Mouse (Mus musculus): Measurements from ENCODE around the gene Tmf1.

The Tmf1 gene

DNA sequence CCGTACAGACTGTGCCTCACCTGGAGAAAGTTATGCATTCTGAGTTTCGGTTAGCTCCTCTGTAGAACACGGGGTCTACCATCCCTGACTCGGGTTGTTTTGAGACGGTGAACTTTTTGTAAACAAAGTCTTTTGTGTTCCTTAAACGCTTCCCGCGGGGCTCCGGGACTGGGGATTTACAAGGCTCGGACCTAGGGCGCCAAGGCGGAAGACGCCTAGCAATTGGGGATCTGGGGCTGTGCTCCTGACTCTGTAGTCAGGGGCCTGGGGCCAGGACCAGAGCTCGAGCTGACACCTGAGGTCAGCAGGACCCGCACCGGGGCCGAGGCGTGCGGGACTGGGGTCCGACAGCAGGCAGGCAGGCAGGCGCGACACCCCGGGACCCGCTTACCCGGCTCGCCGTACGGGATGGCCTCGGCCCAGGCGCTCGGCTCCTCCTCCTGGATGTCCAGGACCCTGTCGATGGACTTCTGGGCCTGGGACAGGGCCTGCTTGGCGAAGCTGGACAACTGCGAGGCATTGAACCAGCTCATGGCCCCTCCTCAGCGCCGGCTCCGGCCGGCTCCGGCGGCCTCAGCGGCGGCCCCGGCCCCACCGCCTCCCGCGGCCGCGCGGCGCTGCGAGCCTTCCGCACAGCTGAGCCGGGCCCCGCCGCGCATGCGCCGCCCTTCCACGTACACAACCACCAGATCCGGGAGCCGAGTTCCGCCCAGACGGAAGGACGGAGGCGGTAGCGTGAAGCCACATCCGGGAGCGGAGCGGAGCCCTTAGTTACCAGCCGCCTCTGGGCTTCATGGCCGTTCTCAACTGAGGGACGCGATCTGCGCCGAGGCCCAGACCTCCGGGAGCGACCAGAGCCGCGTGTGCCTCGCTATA is at the start of gene Tmf1:
TSS of gene Tmf1 (minus strand) at position 632 of the 876 bp plus-strand sequence.
- peak; percentile 96 for DNase-seq

DNA sequence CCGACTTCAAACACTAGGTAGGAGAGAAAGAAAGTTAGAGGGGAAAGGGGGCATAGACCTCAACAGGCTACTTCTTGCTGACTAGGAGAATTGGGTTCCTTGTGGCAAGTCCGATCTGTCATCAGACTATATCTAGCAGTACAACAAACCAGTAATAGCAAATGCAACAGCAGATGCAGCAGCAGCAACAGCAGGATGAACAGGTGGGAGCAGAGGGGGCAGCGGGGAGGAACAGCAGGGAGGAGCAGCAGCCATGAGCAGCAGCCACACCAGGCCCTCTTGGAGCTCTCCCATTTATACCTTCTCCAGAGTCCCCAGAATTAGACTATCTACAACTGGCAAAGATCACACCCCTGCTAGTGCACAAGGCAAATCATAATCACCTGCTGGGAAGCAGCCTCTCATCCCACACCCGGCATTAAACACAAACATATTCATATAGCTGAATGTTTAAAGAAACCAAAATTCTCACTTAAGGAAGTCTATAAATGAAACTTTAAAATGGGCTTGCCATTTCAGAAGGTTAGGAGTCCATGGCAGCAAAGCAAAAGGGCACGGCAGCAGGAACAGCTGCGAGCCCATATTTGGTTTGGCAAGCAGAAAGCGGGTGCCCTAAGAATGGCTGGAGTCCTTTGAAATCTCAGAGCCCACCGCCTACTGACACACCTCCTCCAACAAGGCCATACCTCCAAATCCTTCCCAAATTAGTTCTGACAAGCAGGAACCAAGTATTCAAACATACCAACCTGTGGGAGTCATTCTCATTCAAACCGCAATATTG is 48.3 kb upstream of the Tmf1 start:
- DNase-seq = no peak

DNA sequence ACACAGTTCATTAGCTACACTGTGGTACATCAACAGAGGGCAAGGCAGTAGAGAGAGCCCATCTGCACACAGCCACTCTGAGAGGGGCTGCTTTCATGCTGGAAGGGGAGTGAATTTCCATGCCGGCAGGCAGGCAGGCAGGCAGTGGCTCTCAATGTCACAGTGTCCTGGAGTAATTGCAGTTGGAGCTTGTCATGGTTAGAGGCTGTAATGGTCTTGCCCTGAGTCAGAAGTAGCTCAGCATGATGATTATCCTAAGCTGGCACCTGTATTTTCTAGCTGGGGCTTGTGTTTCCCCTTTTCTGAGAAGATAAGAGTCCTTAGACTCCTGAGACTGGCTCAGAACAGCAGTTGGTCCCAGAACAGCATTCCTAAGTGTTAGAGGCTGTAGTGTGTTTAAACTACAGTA is 47.2 kb upstream of the Tmf1 start:
- no peak for DNase-seq

DNA sequence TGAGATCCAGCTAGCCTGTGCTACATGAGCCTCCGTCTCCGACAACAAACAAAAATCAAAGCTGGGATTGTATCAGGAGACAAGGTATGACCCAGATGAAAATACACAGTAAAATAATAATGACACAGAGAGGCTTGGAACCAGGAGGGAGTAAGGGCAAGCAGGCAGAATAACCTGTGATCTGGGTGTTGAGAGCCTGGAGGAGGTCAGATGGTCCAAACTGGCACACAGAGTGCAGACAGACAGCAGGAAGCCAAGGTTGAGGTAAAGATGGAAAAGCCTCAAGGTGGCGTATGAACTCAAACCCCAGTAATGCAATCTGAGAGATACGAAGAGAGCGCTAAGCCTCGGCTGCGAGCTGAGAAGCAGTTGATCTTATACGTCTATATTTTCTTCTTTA is 45.6 kb upstream of the Tmf1 start:
- DNase-seq = no peak

DNA sequence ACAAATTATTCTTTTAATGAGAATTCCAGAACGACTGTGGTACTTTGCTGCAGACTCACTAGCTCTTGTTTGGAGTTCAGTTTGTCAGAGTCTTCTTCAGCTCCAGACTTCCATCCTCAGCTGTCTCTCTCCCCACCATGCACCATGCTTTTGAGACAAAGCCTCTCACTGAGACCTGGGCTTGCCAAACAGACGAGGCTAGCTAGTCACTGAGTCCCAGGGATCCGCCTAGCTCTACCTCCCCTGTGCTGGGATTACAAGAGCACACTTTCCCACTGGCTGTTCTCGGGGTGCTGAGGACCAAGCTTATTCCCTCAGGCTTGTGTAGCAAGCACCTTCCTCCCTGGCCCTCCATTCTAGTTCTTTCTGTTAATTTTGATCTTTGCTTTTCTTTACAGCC is 44.6 kb upstream of the Tmf1 start:
- no peak for DNase-seq

DNA sequence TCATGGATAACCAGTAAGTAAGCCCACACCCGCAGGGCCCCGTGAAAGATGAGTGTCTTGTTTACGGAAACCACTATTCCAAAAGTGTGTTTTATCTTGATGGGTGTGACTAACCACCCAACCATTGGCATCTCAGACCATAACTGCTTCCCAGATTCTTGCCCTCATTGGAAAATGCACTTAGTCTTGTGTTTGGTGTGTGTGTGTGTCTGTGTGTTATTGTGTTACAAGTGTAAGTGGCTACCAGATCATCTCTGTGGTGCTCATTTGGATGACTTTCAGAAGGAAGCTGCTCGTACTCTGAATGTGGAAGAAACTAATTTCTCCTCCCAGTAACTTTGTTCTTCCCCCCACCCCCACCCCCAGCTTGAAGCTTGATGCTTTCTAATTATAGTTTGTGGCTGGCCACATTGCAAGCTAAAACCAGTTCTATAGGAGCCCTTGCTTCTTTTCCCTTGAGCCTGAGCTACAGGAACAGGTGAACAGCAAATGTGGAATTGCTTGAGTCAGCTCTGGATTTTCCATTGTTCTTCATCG is 44.1 kb upstream of the Tmf1 start:
- DNase-seq = no peak

DNA sequence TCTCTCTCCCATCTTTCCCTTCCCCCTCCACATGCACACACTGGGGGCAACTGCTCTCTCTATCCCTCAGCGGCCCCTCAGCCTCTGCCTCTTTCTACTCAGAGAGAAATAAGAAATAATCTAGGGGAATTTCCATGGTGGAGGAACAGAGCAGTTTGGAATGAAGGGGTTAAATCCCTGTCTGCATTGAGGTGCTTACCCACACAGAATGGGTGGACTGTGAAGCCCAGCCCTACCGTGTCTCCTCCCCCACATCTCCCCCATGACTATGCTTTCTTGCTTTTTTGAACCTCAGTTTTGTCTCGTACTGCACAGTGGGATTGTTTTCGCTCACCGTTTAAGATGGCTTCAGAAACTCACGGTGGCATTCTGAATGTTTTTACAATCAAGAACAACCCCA is 43.4 kb upstream of the Tmf1 start:
- no peak for DNase-seq

DNA sequence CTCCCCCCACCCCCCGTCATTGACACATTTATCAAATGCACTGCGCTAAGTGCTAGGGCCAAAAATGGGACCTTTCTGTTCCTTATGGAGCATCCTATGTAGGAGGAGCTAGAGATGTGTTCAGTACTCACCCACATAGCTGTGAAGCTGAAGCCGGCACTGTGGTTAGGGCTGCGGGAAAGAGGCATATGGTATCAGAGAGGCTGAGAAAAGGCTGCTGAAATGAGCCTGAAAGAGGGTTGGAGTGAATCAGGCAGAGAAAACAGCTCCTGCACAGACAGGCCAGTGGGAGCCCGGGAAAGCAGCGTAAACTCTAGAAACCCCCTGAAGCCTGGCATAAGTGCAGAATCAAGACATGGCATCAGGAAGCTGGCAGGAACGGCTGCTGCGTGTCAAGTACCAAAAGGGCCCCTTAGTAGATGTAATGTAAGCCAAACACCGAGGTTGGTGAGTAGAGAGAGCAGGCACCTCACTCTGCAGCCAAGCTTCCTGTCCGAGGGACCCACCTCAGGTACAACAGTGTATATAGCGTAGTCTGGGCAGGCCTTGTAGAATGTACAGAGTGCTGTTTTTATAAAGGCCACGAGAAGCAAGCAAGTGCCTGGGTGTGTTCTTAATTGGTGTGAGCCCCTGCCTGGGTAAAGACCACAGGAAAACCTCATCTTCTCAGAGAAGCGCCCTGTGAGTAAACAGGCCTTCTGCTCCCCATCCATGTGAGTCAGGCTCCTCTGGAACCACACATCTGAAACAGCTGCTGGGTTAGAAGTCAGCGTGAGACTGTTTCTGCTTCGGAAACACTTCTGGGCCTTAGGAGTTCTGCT is 42.5 kb upstream of the Tmf1 start:
- no peak for DNase-seq

DNA sequence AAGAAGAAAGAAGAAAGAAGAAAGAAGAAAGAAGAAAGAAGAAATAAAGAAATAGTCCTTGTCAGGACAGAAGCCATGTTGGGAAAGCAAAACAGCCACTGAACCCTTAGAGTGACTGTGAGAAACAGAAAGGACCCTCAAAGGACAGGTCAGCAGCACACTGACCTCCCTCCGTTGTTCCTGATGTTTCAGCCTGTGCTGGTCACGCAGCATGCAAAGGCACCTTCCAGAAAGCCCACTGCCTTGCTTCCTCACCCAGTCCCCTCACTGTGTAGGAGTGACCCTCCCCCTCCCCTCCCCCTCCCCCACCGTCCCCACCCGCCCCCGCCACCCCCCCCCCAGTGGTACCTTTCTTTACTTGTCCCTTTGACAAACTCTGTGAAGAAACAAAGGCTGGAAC is 41.8 kb upstream of the Tmf1 start:
- no peak for DNase-seq

DNA sequence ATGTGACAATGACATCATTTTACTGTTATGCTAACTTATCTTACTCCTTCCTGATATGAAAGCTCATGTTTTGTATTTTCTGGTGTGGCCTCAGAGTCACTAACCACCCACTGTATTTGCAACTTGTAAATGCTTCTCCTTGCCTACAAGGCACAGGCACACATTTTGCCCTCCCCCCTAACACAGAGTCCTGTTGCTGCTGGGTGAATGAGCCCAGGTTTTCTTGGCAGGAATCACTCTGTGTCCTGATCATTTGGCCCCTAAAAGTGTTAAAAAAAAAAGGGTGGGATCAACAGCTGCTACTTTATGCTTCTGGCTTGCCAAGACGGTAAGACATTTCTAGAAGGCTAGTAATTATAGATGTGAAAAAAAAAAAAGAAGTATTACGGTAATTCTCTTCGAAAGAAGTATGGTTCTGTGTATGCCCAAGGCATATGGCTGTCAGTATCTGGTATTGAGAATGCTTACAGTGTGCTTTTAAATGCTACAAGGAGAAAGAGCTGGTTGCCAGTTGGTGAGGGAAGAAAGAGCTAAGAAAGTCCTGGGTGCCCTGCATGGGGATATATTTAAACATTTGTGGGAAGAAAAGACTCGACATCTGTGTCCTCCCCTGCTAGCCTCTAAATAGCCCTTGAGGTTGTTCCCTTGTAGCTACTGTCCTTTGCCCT is 37.4 kb upstream of the Tmf1 start:
- no peak for DNase-seq

DNA sequence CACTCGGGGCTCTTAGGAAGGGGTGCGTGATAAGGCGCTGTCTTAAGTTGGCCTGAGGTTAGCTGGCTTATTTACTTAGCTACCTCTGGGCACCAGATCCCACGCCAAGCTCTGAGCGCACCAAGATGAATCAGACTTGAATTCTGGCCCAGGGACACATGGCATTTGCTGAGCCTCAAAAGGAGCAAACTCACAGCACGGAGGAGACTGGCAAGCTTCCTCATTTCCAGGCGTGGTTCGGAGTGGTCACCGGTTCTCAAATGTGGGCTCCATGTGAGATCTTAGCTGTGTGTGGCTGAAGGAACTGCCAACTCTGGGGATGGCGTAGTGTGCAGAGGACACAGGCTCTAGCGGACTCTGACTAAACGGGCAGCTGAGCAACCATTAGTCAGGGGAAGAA is 33.1 kb upstream of the Tmf1 start:
- DNase-seq = no peak

DNA sequence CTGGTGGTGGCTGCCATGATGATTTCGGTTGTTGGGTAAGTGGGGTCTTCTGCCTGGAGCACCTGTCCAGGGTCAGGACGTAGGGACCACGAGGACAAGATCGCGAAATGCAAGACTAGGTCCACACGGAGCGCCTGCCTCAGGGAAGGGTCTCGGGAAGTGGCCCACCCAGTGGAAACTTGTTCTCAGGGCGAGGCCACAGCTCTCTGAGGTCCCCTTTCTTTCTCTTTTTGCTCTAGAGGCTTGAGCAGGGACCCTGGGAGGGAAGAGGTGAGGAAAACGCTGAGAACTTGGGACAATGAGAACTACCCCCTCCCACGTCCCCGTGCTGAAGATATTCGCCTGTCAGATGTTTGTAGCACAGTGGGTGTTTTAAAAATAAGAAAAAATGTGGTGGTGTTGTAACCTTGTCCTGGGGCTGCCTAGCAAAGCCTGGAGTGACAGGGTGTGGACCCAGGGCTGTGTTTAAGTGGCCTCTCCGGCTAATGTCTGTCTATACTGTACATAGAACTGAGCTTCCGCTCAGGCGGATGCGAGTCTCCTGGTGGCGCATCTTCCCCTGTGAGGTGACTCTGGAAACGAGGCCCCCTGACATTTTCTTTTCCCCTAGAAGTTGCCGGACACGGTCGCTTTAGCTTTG is 32.2 kb upstream of the Tmf1 start:
- DNase-seq = no peak

DNA sequence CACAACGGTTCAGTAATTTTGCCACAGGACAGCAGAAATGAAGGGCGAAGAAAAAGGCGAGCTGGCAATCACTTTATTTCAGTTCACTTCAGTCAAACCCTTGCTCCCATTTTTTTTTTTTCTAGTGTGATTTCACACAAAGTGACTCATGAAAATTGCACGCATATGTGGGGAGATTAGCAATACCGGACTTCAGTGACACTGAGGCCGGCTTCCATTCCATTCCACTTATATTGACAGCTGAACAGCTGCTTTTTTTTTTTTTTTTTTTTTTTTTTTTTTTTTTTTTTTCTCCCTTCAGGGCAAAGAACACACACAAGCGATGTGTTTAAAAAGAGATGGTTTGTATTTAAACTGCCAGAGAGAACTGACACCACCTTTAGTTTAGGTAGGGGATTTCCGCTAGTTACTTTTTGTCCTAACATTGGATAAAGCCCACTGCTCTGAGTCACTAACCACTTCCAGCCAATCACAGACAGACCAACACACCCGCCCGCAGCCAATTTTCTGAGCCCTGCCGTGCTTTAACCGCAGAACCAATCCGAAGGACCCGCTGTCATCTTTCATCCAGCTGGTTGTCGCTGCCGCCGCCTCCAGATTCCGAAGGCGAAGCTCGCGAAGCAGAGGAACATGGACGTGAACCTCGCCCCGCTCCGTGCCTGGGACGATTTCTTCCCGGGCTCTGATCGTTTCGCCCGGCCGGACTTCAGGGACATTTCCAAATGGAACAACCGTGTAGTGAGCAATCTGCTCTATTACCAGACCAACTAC is 31.5 kb upstream of the Tmf1 start, which contains the start of gene Arl6ip5:
TSS of gene Arl6ip5 (plus strand) at position 499 of the 771 bp plus-strand sequence.
- DNase-seq = peak; percentile 94

DNA sequence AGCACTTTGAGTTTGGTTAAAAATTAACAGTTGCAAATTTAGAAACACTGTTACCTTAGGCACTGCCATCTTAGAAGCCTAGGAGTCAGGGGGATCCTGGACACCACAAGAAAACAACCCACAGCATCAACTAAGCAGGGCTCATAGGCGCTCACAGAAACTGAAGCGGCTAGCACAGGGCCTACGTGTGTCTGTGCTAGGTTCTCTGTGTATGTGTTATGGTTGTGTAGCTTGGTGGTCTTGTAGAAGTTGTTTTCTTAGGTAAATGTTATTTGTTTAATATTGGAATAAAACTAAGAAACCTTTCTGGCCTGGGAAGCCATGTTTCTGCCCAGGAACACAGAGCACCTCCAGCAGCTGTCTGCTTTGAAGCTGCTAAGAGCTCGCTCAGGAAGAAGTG is 30.8 kb upstream of the Tmf1 start:
- no peak for DNase-seq

DNA sequence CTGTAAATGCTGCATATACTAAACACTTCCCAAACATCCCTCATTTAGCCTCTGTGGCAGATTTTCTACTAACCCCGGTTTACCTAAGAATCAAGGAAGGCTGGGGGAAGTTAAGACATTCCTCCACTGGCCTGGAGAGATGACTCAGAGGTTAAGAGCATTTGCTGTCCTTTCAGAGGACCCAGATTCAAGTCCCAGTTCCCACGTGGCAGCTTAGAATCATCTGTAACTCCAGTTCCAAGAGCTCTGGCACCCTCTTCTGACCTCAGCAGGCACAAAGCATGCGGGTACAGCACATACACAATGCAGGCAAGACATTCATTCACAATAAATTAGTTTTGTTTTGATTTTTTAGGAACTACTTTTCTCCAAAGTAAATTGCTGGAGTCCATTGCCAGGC is 30.3 kb upstream of the Tmf1 start:
- DNase-seq = no peak

DNA sequence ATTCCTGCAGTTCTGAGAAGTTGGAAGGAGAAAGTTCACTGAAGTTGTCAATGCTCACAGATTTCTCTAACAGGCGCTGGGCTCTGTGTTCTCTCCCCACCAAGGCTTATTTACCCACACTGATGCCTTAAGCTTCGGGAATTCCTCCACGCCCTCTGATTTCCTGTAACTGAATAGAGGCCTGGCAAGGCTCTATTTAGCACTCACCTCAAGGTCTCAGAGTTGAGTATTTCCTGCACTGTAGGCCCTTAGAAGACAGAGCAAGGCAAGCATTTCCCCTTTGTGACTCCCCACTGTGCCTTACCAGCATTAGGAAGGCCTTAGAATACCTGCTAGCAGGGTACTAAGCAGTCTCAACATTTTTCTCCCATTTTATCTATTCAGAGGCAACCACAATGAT is 29.5 kb upstream of the Tmf1 start:
- DNase-seq = no peak

DNA sequence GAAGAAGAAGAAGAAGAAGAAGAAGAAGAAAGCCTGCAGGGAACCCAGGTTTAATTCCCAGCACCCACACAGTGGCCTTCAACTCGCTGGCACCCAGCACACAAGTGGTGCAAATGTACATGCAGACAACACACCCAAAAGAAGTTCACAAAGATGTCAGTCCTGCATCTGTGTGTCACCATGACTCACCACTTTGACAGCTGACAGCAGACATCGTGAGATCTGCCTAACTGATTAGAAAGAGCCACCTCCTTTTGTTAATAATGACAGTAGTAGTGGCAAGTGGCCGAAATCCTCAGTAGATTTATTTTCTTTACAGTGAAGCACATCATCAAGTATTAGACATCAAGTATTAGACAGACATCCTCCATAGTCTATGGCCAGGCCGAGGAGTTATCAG is 28.2 kb upstream of the Tmf1 start:
- DNase-seq = no peak

DNA sequence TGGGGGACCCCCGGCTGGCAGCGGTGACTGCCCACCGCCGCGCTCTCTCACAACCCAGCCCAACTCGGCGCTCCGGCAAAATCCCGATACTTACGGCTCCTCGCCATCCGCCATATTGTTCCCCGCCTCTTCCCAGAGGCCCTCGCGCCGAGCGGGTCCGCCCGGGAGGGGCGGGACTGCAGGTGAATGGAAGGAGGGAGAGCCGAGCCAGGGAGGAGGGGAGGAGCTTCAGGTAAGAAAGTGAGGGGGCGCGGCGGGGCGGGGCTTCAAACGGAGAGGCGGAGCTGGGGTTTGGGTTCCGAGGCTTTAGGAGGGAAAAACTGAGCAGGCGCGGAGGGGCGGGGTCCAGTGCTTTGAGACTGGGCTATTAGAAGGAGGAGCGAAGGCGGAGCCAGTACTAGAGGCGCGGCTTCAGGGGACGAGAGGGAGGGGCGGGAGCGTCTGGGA is 26.5 kb upstream of the Tmf1 start, which contains the start of gene Uba3:
TSS of gene Uba3 (minus strand) at position 209 of the 447 bp plus-strand sequence.
- DNase-seq = peak; percentile 99

DNA sequence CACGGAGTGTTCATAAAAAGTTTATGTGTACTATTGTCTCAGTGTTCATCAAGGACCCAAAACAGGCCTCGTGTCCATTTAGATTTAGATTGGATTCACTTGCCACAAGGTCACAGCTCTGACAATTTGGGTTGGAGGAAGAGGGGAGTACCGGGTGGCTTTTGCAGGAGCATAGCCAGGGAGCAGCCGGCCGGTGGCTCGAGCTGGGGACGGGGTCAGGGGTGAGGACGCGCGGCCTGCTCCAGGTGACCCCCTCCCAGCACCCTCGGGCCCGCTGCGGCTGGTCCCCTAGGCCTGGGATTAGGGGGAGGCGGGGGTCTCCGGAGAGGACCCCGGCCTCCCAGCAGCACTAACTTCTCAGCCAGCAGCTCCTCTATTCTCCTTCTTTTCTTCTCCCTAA is 26.0 kb upstream of the Tmf1 start:
- no peak for DNase-seq

DNA sequence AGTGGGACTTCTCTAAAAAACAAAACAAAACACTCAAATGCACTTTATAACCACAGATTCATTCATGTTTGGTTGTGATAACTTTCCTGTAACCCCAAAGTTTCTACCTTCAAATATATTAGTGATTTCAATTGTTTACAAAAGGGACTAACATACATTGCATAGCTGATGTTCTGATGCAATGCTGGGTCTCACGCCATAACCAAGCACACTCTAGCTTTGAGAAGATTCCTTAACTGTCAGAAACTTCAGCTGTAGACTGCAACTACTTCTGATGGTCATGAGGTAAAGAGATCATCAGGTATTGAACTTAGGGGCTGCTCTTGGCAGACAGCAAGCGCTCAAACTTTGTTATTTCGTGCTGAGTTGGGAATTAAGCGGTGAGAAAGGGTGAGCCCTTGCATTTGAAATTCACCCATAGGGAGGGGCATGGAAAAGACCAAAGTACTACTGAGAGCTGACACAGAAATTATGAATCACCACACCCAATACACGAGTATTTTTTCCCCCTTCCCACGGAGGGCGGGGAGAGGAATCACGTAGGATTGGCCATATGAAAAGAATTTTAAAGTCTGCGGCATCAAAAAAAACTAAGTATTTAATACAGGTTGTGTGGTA is 25.4 kb upstream of the Tmf1 start:
- DNase-seq = no peak

All from retina, postnatal 1 day (tissue).